Mouse (Mus musculus) cerebellum, postnatal 4 days (tissue): ENCODE measurements around the gene Pon1.

Source experiments
- DNase-seq, 2 experiments: peaks; one replicate each; pipeline ENCODE4 v3.0.0; 2022; ENCODE audit warnings: low spot score in 2 of 2, mixed read lengths in 1 of 2

Gene Pon1

GRCm38 (mm10) chr6:5136046-5136445, 57.7 kb downstream of the Pon1 start:
- DNase-seq, result no peak

GRCm38 (mm10) chr6:5134986-5135385, 58.8 kb downstream of the Pon1 start:
- no peak for DNase-seq

GRCm38 (mm10) chr6:5129364-5130093, 64.2 kb downstream of the Pon1 start:
- DNase-seq, result no peak

GRCm38 (mm10) chr6:5120229-5120628, 73.5 kb downstream of the Pon1 start:
- DNase-seq, result no peak

GRCm38 (mm10) chr6:5119181-5119910, 74.4 kb downstream of the Pon1 start:
- no peak for DNase-seq
